Mouse (Mus musculus) ovary, postnatal 14 days (tissue): ENCODE measurements around the gene Git1.

Source experiments
- DNase-seq: peaks from one replicate; pipeline ENCODE4 v3.0.0; 2022; ENCODE audit warnings: low spot score

The Git1 gene

DNA sequence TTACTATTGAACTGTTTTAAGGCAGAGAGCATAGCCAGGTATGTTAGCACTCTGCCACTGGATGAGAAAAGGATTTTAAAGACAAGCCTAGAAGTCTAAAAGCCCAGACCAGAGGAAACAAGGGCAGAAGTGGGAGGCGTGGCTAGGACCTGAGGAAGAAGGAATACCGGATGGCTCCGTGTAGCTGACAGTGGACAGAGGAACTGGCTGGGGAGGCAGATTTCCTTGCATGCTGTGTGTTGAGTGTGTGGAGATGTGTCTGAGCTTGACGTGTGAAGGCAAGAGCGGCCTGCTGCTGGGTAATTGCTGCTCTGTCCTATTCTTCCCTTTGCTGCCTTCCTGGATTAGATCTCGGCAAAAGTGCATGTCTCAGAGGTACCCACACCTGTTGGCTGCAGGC lies 9.1 kb downstream of the Git1 start:
- DNase-seq: no peak

DNA sequence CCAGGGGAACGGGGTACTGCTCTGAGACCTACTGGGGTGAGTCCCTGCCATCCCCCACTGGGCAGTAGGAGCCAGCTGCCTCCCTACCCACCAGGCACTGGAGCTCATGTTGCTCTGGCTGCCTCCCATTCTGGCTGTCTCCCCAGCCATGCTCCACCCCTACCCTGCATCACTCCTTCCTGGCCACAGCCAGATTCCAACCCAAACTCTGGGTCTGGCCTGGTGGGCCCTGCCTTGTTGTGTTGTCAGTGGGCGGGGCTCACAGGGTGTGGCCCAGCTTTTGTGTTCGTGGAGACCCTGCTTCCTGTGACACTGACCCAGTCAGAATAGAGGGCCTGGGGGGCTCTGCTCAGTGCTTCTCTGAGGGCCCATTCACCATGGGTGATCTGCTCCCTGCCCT lies 10.1 kb downstream of the Git1 start:
- DNase-seq: no peak

DNA sequence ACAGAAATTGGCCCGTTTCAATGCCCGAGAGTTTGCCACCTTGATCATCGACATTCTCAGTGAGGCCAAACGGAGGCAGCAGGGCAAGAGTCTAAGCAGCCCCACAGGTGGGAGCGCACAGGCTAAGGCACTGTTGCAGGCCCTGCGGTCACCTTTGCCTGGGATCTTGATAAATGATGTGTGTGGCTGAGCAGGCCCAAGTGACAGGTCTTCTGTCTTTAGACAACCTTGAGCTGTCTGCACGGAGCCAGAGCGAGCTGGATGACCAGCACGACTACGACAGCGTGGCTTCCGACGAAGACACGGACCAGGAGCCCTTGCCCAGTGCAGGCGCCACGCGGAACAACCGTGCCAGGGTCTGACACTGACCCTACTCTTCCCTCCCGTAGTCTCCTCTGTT lies 11.0 kb downstream of the Git1 start:
- DNase-seq: no peak

DNA sequence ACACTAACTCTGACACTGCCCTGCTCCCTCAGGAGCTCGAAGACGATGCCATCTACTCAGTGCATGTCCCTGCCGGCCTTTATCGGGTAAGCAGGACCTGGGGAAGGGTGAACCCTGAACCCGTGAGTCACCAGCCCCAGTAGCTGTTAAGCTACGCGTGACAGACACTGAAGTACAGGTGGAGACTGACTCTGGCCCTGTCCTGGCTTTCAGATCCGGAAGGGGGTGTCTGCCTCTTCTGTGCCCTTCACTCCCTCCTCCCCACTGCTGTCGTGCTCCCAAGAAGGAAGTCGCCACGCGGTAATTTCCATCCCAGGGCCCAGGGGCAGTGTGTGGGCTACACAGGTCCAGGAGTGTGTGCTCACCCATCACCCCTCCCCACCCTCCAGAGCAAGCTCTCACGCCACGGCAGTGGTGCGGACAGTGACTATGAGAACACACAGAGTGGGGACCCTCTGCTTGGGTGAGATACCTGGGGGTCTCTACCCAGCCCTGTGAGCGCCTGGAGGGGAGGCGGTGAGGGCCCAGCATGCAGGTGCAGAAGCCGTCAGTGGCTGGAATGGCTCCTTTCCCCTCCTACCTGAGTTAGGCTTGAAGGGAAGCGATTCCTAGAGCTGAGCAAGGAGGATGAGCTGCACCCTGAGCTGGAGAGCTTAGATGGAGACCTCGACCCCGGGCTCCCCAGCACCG lies 12.1 kb downstream of the Git1 start:
- DNase-seq: no peak

DNA sequence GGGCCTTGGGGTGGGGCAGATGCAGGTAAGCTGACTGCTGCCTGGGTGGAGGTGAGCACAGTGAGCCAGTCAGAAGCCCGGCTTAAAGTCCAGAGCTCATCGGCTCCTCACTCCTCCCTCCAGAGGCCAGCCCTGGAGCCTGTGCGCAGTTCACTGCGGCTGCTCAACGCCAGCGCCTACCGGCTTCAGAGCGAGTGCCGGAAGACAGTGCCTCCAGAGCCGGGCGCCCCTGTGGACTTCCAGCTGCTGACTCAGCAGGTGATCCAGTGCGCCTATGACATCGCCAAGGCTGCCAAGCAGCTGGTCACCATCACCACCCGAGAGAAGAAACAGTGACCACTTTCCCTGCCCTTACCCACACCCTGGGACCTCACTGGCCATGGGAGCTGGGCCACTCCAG lies 12.9 kb downstream of the Git1 start:
- DNase-seq: no peak

DNA sequence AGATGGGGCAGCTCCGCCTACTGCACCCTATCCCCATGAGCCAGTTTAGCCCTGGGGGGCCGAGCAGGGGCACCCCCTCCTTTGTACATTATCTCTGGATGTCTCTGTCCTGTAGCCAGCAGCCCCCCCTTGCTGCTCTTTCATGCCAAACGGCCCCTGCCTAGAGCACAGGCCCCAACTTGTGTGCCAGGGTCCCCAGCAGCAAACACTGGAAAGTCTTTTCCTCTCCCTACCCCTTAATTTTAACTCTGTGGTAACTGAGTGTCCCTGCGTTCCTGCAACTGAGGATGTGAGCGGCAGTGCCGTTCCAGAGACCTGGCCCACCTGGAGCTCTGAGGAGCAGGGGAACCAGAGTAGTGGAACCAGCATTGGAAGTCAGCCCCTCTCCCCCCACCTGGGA lies 13.6 kb downstream of the Git1 start:
- no peak for DNase-seq

DNA sequence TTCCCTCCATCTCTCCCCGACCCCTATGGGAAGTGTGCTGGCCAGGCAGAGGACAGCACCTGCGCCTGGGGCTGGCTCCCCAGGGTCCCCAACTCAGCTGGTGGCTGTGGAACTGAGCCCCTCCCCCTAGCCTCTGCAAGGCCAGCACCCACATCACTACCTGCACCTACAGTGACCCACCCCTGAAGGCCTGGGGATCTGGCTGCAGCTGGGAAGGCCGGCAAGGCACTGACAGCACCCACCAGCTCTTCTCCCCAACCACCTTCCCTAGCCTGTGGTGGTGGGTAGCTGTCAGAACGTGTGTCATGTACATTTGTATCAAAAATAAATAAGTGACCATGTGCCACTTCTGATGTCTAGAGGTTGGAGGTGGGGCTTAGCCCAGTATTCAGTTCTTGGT lies 14.1 kb downstream of the Git1 start:
- no peak for DNase-seq

DNA sequence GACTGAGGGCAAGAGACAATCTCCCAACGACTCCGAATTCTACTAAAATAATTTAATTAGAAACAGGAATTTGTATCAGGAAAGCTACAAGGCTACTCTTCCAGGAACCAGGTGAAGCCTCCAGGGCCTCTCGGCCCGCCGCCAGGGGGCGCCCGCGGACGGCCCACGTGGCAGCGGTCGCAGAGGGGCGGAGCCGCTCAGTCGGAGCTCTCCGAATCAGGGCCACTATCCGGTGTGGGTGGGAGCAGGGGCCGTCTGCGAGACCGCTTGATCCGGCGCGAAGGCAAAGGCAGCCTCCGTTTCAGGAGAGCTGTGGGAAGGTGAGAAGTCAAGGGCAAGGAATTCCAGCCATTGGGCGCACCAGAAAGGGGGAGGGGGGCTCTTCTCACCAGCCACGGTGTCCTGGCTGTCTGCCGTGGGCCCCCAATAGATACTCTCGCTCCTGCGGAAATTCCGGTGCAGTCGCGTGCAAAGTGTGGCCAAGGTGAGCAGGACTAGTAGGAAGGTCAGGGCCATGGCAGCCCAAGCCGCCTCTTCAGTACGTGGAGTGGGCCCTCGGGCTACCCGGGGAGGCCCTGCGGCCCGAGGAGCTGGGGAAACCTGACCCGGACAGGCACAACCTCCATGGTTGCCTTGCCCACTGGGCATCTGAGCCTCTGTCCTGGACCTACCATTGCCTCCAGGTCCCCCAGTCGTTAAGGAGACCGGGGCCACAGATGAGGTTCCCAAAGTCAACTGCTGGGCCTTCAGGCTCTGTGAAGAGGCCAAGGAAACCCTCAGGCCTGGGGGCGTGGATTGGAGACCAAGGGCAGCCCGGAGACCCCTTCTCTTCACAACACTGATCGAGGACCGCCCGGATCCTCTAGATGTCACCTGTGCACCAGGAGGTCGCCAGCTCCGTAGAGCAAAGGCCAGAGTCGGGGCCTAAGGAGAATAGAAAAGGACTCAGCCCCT lies 15.0 kb downstream of the Git1 start:
- DNase-seq: peak; percentile 86

DNA sequence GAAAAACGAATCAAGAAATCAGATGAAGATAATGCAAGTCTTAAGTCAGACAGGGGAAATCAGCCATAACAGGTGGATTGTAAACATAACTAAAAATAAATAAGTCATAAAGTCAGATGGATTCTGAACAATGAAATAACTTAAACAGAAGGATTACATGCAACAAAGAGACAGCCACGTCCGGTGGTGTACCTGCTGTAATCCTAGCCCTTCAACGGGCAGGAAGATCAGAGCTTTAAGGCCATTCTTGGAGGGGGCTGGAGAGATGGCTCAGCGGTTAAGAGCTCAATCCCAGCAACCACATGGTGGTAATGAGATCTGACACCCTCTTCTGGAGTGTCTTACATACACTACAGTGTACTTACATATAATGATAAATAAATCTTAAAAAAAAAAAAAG lies 18.0 kb downstream of the Git1 start:
- DNase-seq: no peak

DNA sequence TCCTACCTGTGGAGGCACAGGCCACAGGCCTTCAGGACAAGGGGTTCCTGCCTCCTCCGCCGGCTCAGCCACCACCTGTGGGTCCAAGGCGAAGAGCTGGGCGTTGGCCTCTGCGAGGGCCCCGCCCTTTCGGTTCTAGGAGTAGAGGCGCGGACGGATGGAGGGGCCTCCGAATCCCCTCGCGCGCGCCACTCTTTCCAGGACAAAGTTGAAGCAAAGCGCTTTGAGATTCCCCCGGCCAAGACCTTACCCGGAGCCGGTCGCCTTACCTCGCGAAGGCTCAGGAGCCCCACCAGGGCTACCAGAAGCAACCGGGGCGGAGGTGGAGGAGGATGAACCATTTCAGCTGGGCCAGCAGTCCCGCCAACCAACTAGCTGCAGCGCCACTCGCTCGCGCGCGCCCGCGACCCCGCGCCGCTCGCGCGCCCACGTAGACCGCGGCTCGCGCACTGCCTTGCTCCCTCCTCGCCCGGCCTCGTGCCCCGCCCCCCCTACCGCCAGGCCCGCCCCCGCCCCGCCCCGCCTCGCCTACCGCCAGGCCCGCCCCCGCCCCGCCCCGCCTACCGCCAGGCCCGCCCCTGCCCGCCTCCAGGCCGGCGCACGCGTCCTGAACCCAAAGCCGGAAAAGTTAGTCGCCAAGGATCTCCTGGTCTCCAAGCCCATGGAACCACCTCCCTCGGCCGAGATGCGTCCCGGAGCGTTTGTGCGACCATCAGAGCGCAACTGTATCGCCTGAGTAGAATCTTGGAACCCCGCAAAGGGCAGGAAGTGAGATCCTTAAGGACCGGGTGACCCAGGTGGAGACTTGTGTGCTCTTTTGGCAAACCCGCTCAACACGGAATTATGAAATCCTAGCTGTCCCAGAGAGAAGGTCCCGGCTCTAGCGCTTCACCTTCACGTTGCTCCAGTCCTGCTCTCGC lies 19.8 kb downstream of the Git1 start:
- peak; percentile 75 for DNase-seq

DNA sequence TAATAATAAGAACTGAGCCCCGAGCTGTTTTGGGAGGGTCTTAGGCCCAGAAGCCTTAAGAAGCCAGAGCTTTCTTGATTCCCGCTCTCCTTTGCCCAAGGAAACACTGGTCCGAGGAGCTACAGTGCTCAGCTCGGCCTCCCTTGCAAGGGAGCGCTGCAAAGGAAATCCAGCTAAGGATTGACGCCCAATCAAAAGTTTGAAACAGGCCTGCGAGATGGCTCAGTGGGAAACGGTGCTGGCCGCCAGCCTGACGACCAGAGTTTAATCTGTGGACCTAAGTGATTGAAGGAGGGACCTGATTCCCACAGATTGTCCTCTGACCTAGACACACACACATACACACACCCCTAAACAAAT lies 20.4 kb downstream of the Git1 start:
- no peak for DNase-seq

DNA sequence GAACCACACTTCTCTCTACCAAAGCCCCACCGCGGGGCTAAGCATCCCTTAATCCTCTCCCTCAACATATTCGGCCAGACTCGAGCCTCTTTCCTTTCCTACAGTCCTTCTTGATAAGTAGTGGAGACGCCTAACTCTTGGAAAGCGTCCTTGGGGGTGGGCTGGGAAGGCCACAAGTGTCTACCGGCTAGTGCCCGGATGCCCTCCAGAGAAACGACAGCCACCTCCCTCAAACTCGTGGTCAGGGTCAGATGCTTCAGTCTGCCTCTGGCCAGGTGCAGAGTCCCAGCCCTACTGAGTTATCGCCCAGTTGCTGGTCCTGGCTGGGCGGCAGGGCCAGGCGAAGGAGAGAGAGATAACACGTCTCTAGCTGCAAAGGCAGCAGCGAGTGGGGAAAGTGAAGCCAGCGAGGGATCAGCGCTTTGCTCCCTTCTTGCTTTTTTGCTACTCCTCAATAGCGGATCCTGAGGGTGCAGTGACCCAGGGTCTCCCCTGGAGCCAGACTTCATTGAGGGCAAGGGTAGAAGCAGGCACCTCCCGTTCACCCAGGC lies 21.0 kb downstream of the Git1 start:
- DNase-seq: no peak

DNA sequence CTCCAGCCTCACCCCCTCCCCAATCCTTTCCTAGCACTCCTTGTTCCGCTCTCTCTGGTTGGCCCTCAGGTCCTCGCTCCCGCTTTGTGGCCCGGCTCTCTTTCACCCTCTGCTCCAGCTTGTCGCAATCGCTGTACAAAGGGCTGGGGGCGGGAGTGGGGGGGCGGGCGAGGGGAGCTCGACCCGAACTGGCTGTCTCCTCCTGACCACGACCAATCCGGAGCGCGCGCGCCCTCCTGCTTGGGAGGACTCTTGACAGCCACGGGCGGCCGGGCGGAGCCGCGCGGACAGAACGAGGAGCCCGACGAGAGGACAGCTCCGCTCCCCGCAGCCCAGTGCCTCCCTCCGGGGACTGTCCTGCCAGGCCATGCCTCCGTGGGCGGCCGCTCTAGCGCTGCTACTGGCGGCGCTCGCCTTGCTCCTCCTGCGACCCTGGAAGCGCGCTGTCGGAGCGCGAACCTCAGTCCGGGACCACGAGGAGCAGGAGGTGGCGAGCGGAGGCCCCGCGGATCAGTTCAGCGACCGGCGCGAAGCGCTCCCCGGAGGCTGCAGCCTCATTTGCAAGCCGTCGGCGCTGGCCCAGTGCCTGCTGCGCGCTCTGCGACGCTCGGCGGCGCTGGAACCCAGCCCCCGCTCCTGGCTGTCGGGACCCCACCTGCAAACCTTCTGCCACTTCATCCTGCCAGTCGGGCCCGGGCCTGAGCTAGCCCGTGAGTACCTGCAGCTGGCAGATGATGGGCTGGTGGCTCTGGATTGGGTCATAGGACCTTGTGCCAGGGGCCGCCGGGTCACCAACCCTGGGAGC lies 21.7 kb downstream of the Git1 start, which contains the start of gene Abhd15:
Gene Abhd15 (plus strand): TSS at position 290 of the 805 bp plus-strand sequence.
- DNase-seq: no peak

DNA sequence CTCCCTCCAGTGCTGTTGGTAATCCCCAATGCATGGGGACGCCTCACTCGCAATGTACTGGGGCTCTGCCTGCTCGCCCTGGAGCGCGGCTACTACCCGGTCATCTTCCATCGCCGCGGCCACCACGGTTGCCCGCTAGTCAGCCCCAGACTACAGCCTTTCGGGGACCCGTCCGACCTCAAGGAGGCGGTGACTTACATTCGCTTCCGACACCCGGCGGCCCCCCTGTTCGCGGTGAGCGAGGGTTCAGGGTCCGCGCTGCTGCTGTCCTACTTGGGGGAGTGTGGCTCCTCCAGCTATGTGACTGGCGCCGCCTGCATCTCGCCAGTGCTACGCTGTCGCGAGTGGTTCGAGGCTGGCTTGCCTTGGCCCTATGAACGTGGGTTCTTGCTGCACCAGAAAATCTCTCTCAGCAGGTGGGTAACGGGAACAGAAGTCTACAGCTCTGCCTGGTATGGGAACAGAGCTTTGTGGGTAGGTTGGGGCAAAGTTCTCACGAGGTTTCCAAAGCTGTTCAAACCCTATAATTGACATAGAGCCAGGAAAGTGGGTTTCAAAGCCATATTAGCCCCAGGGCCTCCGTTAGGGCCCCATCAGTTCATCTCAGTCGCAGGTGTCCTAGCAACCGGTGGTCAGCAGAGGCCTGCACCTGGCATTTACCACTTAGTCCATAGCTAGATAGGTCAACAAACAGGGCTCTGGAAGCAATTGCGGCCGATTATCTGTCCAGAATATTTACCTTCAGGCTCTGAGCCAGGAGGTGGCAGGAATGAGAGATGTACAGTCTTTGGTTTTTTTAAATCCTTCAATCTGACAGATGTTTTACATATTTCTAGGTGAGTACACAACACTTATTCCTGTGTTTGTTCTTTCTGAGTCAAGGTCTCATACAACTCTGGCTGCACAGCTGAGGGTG lies 22.5 kb downstream of the Git1 start, which contains the start of gene Trp53i13:
Gene Trp53i13 (minus strand): TSS at position 344 of the 916 bp plus-strand sequence.
- DNase-seq: no peak

DNA sequence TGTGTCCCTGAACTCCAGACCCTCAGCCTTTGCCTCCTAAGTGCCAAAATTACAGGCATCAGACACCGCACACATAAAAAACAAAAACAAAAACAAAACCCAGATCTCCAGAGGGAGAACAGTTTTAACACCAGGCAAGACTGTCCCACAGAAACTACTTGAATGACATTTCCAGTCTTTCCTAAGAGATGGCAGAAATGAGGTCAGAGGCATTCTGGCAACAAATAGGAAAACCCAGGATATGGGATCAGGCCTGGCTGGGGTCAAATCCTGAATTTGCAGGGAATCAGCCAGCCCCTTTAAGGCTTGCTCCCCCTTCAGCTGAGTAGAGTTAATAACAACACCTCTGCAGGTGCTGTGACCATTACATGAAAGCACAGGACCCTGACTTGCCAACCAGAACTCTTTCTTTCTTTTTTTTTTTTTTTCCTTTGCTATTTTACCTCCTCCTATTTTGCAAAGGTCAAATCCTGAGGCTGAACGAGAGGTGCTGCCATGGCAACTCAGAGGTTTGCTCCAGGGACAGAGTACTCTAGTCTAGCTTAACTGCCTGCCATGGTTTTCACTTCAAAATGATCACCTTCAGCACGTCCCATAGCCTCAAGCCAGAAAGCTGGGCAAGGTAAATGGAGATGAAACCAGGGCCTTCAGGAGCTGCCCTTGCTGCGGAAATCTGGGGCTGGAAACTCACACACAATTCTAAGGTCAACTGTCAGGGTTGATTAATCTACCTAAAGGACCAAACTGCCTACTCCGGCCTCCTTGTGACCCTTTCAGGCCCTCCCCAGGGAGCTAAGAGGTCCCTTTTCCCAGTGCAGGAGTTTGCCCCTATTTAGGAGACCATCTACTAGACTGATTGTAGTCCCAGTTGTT lies 23.4 kb downstream of the Git1 start:
- DNase-seq: no peak

DNA sequence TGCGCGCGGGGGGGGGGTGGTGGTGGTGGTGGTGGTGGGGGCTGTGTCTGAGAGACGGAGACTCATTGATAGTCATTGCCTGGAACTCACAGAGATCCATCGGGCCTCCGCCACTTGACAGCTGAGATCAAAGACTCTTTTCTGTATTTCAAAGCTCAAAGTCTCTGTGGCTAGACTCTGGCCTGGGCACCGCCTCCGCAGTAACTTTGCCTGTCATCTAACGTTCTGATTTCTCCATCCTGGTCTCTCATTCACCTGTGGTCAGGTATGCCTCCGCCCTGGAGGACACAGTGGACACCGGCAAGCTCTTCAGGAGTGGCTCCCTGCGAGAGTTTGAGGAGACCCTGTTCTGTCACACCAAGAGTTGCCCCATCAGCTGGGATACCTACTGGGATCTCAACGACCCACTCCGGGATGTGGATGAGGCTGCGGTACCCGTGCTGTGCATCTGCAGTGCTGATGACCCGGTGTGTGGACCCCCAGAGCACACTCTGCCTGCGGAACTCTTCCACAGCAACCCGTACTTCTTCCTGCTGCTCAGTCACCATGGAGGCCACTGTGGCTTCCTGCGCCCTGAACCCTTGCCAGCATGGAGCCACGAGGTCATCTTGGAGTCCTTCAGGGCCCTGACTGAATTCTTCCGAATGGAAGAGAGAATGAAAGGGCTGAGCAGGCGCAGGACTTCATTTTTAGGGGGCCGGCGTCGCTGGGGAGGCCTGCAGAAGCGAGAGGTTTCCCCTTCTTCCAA lies 24.9 kb downstream of the Git1 start:
- no peak for DNase-seq

DNA sequence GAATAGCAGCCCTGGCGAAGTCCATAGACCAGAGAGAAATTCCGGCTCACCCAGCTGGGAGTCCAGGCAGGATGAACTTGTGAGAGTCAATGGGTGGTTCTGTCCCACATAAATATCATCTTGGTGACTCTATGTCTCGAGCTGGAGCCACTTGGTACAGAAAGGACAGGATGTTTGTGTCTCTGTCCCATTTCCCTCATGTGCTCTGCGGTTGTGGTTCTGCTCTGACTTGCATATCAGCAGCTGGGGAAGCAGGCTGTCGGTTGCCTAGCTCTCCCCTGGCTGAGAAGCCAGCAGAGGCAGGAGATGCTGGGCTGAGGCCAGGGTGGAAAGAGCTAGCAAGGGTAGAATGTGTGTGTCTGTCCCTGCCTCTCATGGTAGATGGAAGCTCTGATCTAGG lies 25.7 kb downstream of the Git1 start, which contains the start of gene Gm10392:
Gene Gm10392 (minus strand): TSS at position 156 of the 400 bp plus-strand sequence.
- DNase-seq: no peak
